Mouse (Mus musculus) right cerebral cortex, postnatal 14 days (tissue): Measurements from ENCODE around the gene Vmn1r204.
"Not testable (repeated sequence)": the region's sequence is repeated elsewhere in the genome, so short reads cannot be mapped to it uniquely, and the experiment has no call there.

Experiments
- DNase-seq: peaks from one replicate; pipeline ENCODE4 v3.0.0; 2022

The Vmn1r204 gene

DNA sequence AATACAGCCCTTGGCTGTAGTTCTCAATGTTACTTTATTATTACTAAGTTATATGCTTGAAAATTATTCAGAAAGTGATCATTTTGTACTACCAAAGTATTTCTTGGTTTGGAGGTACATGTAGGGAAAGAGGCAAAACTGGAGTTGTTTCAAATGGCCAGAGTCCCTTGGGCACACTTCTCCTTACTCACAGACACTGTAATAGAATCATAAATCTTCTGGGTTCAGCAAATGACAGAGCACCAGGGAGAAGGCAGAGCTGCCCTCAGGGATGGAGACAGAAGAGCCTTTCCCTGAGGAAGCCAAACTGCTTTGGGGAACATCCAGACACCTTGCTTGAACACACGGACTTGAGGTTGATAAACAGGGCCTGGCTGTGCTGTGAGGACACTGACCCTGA lies at the start of gene Vmn1r204:
Vmn1r204 (plus strand) TSS at position 301 of the 400 bp plus-strand sequence.
- DNase-seq, result not testable (repeated sequence)

DNA sequence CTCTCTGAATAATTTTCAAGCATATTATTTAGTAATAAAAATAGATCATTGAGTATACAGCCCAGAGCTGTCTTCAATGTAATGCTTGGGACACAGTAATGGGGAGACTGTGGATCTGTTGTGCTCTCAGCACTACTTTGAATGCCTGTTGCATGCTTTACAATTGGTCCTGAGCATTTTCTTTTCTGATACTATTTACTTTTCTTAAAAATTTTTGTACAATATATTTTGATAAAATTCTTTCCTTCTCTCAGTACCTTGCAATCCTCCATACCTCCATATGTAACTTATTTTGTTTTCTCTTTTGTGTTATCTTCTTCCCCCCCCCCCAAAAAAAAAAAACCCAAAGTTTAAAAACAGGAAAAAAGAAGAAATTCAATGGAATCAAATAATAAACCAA lies 47.7 kb upstream of the Vmn1r204 start, which contains the start of gene Vmn1r202:
Vmn1r202 (minus strand) TSS at position 101 of the 400 bp plus-strand sequence.
- no peak for DNase-seq

DNA sequence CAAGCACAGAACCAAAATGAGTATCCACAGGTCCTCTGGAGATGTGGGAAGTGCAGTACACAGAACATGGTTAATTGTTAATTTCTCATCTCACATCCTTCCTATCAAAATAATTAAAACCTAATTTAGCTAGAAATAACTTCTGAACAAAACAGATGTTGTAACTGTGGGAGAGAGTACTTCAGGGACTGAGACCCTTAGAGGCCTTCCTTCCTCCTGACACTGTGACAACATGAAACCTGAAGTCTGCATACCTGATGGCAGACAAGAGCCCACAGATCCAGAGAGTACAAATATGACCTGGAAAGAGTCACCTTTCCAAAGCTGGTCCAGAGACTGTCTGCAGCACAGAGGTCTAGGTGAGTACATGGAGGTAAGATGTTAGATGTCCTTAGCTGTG lies 35.2 kb upstream of the Vmn1r204 start, which contains the start of gene Vmn1r203:
Vmn1r203 (plus strand) TSS at position 301 of the 400 bp plus-strand sequence.
- no peak for DNase-seq

DNA sequence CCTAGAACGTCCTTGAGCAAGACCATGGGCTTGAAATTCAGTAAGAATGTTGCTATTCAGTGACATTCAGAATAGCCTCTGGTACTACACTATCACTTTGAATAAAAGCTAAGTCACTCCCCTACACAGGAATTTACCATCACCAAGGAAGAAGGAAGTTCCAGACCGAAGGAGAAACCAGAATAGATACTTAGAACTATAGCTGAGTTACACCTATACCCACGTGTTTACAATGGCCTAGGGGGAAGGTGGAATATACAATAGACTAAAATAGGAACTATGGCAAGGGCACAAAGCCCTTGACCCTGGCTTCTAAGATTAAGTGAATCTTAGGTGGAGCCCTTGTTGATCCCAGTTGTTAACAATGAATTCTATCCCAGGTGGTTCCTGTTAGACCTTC lies 21.9 kb downstream of the Vmn1r204 start:
- not testable (repeated sequence) for DNase-seq

DNA sequence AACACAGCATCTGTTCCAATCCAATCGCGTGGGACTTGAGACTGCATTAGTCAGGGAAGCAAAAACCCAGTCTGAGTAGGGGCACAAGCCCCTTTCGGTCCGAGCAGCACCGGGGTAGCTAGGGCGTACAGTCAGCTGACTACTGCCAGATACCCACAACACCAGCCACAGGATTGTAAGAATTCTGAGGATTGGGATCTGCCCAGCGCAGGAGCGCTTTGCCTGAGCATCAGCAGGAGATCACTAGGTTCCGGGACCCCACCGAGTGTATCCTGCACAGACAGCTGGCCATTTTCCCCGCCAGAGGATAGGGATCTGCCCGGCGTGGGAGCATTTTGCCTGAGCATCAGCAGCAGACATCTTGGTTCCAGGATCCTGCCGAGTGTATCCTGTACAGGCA lies 30.3 kb downstream of the Vmn1r204 start:
- DNase-seq, result not testable (repeated sequence)

DNA sequence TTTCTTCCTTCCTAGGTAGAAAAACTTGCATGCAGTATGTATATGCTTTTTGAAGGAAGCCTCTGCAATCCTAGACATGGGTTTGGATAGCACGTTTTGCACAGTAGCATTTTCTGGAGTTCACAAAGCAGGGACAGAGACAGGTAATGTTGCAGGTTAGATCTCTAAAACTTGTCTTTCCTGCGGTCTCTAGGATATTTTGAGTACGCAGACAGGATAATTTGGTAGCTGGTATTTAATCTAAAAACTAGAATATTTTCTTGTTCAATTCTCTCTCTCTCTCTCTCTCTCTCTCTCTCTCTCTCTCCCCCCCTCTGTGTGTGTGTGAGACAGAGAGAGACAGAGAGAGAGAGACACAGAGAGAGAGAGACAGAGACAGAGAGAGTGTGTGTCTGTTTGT lies 39.9 kb downstream of the Vmn1r204 start, which contains the start of gene Vmn1r205:
Vmn1r205 (minus strand) TSS at position 101 of the 400 bp plus-strand sequence.
- no peak for DNase-seq
